Mouse (Mus musculus) right cerebral cortex, postnatal 25 days (tissue): ENCODE data around the gene Adgrl3.
"Not testable (repeated sequence)": the region's sequence is repeated elsewhere in the genome, so short reads cannot be mapped to it uniquely, and the experiment has no call there.

ENCODE experiments used
- DNase-seq: peaks from one replicate; pipeline ENCODE4 v3.0.0; 2022

The Adgrl3 gene

DNA sequence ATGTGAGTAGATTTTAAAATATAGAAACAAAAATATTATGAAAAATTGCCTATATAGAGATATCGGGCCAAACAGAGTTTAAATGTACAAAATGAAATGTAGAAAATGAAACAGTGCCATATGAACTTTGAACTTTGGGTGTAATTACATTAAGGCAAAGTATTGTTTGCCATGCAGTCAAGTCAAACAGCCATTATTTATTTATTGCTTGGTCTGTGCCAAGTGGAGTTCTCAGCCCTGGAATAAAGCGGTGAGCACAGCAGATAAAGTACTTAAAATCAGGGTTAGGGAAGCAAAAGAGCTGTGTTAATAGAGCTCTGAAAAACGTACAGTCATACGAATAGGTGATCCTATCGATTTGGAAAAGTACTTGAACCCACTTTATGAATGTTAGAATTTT lies 407.5 kb downstream of the Adgrl3 start:
- no peak for DNase-seq

DNA sequence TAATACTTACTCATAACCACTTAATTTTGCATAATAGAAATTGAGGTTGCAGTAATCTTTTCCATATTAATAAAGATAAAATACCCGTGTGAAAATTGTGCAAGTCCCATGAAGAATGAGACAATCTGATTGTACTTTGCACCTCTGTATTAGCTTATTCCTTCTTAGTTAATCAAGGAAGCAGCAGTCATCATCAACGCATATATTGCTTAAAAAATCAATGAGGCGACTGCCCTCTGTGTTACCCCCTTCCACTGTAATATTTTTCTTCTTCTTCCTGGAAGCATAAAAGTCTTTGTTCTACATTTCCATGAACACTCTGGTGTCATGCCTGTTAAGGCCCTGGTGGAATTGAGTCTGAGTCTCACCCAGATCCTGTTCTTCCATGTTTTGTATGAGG lies 416.4 kb downstream of the Adgrl3 start:
- DNase-seq, result no peak

DNA sequence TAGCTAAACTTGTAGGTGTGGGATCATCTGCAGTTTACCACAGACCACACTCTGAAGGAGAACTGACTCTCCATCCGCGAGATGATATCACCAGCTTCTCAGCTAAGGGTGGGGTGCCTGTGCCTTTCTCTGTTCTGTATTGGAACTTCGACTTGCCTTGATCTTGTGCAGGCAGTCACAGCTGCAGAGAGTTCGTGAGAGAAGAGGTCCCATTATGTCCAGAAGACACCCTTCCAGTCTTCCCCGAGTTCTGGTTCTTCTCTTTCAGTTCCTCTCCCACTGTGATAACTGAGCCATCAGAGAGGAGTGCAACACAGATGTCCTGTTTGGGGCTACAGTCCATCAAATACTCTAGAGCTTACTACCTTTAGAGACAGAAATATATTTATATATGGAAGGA lies 422.2 kb downstream of the Adgrl3 start:
- DNase-seq, result no peak

DNA sequence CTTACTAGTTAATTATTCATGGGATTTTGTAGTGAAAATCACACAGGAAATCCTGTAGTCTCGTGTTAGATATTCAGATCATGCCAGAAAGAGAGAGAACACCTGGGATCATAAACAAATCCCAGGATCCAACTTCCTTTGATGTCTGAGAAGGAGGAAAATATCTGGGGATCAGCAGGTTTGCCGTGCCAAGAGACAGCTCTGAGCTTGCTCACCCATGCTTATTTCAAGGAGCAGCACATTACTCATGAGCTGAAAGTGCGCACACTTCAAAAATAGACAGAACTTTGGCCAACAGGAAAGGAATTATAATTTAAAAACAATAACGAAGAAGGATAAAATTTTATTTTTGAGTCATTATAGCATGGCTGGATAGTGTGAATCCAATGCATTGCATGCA lies 446.0 kb downstream of the Adgrl3 start:
- peak; percentile 8 for DNase-seq

DNA sequence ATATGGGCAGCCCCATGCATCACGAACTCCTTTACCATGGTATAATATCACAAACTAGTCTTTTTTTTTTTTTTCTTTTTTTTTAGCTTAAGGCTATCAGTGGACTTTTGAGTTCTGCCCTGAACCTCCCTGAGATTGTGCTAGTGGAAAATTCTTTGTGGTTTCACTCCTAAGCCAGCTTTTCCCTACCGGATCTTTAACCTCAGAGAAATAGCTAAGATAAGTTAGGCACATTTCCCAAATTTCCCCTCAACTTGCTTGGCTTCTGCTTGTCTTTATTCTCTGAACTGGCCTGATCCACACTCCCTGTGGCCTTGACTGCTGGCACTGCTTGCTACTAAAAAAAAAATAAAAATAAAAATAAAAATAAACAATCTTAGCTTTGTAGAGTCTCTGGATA lies 454.7 kb downstream of the Adgrl3 start:
- no peak for DNase-seq

DNA sequence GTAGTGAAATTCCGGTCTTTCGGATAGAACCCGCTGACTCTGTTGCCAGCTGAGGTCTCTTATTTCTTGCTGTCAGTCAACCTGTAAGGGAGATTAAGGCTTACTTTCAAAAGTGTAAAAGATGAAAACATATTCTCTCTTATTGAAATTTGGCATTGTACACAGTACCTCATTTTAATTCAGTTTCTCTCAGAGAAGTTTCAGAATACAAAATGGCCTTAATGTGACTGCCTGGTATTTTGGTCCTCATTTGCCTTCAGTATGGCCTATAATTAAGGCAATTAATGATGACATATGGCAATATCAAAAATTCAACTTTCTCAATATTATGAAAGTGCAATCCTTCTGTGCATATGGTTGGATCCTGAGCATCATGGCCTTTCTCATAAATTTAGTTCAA lies 455.5 kb downstream of the Adgrl3 start:
- DNase-seq, result no peak

DNA sequence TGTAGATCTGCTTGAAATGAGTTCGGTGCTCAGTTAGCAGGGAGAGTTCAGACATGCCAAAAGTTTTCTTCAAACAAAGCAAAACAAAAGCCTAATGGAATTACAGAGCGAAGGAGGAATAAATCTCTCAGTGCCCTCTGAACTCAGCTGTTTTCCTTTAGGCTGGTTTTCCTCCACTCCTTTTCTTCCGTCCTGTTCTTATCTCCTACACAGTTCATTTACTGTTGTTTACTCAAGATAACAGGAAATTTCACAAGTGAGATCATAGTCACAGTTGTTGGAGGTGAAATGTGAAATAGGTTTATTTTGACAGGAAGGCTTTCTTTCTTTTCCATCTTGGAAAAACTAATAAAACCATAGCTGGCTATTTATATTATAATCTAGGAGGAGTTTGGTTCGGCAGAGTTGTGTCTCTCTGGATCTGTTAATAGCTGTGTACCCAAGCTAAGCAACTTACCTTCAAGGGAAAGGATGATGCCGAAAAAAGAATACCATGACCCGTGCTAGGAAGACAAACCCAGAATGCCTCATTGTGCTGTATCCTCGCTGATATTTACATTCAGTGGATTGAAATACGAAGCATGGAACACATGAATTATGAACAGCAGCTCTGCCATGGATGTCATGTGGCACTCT lies 456.2 kb downstream of the Adgrl3 start:
- no peak for DNase-seq

DNA sequence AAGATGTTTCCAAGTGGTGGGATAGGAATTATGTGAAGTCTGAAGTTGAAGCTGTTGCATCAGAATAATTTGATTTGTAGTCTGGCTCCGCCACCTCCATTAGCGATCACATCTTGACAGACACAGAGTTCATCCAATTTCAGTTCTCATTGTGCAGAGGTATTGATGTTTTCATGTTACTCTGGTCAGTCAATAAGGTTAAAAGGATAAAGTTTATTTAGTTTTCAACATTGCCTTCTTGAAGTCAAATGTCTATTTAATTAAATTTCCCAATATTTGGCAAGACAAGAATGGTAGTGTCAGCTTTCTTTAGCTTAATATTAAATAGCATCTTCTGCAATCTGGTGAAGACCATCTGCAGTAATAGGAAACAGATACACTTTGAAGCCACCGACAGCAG lies 461.0 kb downstream of the Adgrl3 start:
- DNase-seq, result no peak

DNA sequence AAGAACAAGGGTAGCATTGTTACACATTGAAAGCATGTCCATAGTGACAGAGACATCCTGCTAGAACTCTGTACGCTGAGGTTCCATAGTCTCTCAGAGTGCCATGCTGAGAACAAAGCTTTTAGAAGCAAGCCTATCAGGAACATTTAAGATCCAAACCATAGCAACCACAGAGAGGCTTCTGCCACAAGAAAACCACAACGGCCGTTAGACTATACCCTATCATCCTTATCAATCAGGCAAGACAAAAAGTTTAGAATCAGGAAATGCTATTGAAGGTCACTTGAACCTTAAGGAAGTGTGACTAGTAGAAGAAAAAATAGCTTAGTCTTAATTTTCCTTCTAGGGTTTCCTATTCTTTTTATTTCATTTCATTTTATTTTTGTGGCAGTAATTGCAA lies 464.0 kb downstream of the Adgrl3 start:
- DNase-seq, result no peak

DNA sequence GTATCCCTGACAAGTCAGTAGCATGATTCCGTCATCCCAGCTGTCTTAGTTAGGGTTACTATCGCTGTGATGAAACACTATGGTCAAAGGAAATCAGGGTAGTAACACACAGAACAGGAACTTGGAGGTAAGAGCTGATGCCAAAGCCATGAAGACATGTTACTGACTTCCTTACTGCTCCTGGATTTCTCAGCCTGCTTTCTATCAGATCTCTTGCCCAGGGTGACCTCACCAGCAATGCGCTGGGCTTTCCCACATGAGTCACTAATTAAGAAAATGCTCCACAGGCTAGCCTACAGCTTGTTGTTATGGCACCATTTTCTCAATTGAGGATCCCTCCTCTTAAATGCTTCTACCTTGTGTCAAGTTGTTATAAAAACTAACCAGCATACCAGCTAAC lies 481.1 kb downstream of the Adgrl3 start:
- DNase-seq, result no peak

DNA sequence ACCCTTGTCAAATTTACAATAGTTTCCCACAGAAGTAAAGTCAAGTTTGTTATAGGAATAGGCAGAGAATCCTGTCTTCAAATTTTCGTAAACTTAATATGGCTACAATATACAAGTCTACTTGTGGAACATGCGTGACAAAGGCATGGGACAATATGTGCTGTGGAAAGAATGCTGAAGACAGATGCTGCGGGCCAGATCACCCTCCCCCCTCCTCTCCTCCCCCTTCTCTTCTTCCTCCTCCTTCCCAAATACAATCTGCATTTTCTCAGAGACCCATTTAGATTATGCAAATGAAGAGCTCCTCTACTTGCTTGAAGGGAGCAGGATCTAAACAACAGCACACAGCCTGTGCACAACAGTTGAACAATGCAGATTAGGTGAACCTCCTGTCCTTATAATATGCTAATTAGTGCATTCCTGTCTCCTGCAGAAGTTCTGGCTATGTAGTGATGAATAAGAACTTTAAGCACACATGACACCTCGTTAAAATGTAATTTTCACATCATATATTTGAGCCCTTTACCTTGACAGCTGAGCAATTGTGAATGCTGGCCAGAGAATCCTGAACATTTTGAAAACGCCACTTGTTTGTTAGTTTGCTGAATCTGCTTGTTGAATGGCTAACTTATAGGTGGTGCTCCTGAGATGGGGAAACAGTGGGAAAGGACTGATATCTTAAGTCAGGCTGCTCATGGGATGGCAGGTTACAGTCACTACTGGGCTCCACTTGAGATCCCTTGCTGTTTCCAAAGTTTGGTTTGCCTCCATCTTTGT lies 499.0 kb downstream of the Adgrl3 start:
- DNase-seq, result no peak

DNA sequence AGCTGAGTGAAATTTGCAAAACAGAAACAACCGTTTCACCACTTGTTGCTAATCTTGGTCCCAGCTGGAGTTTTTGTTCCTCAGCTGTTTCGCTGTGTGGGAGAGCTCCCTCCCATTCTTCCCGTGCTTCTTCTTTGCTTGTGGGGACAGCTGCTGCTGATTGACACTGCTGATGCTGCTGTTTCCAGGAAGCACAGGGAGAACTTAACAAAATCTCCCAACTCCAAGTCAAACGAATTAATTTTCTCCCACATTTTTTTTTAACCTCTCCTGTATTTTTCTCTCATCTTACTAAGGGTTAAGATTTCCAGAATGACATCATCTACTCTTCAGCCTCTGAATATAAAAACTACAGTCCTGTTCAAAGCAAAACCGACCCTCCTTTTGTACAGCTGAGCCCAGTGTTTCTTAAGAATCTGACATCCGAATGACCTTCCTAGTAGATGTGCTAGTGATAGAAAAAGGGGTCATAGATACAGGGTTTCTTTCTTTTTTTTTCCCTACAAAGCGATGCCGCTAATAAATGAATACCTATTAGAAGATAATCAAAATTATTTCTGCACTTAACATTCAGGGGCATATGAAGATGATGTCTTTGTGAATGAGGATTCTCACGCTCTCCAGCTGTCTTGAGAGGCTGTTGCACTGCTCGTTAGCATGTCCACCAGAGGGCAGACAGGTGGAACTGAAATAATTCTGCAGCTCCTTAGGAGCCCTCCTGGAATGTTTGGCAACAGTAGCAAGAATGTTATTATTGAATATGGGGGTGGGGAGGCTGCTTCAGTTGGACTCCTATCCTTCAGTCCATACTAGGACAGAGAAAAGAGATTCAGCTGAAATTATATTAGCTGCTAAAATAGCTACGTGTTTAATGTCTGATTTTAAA lies 499.8 kb downstream of the Adgrl3 start:
- no peak for DNase-seq

DNA sequence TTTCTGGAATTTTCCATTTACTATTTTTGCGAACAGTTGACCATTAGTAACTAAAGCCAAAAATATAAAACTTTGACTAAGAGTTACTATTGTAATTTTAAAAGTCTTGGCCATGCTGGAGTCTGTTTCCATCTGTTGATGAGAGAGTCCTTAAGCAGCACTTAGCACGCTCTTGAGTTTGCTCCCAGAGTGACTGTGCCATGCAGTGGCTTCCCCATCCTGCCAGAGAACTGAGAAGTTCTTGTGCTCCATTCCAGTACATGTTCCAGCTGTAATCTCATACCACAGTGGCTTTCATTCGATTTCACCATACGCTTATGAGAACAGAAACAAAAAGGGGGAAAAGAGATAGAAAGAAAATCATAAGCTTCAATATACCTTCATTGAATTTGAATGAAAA lies 502.8 kb downstream of the Adgrl3 start:
- DNase-seq, result no peak

DNA sequence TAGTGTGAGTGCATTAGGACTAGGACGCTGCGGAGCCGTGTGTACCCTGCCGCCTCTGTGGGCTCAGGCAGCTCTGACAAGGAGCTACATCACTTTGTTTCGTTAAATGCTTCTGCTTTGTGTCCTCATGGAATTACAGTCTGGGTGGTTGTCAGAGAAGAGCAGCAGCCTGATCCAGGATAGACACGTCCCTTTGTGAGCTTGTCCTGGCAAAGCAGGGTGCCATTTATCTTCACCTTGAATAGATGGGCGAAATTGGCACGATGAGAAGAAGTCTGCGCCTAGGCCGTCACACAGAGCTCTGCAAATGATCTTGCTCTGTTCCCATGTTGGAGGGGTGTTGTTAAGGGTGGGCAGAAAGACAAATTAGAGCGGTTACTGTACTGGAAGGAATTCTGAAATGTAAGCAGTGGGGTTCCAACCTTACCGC lies 504.6 kb downstream of the Adgrl3 start:
- no peak for DNase-seq

DNA sequence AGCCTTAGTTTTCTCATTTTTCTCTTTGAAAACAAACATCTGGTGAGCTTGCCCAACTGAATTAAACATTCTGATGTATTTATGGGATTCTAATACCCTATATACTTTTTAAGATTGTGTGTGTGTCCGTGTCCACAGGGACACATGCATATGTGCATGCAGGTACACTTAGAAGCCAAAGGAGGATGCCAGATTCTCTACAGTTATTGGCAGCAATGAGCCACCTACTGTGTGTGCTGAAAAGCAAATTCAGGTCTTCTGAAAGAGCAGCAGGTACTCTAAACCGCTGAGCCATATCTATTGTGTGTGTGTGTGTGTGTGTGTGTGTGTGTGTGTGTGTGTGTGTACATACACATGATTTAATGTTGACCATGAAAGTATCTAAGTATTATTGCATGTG lies 505.4 kb downstream of the Adgrl3 start:
- DNase-seq, result no peak

DNA sequence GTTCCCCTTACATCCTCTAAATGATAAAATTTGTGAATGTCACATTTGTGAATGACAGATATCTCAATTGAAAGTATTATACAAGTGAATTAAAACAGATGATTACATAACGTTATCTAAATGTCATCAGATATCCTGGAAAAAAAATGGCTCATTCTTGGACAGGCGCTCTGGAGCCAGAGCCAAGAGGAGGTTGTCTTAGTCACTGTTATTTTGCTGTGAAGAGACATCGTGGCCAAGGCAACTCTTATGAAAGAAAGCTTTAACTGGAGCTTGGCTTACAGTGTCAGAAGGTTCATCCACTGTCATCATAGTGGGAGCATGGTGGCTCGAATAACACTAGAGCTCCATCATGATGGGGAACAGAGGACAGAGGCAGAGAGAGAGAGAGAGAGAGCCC lies 511.7 kb downstream of the Adgrl3 start:
- no peak for DNase-seq

DNA sequence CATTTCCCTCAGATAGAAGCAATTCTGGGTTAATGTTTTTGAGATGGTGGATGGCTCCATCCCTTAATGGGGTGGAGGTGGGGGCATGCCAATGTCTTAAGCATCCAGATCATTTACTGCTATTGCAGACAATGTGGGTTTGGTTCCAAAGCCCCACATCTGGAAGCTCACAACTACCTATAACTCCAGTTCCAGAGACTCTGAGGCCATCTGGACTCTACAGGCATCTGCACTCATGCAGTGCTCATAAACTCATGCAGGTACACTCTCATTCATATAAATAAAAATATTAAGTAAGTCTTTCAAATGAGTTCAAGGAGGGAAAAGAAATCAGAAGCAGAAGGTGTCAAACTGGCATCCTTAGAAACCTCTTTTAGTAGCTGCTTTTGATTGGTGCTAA lies 530.3 kb downstream of the Adgrl3 start:
- DNase-seq, result no peak

DNA sequence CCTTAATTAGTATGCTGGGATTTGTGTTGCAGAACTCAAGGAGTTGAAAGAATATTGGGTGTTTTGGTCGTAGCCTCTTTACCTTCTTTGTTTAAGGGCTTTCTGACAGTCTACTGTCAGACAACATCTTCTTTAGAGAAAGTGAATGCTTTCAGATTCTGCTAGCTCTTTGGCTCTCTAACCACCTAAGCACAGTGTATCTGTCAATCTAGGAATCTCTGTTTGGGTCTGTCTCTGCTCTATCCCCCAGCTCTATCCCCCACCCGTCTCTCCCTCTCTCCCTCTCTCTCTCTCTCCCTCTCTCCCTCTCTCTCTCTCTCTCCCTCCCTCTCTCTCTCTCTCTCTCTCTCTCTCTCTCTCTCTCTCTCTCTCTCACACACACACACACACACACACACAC lies 535.2 kb downstream of the Adgrl3 start:
- DNase-seq, result not testable (repeated sequence)

DNA sequence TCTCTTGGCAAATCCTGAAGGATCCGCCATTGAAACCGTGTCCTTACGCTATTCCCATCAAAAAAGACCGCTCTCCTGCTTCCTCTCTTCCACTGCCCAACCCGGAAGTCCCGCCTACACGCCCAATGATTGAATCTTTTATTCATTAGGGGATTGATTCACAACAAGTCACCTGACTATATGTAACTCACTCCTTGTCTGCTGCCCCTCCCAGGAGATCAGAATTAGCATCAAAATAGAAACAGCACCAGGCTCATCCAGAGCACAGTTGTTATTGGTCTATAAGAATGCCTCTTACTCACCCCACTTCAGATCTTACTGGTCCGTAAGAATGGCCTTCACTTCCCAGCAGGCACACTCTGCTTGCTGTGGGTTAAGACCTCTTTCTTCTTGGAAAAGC lies 536.1 kb downstream of the Adgrl3 start:
- DNase-seq, result no peak

DNA sequence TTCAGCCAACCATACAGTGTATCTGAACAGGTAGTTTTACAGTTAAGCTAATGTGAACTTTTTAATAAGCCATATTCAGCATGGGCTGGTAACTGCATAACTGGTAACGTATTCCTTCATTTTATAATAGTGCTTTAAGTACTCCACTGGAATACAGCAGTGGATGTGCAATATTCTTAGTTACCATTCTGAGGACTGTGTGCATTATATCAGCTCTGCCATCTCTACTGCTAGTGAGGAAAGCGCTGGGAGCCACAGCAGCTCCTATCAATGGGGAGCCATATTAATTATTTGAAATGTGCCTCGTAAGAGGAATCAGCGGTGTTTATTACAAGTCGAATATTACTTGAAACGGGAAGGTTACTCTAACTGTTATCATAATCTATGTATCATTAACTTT lies 539.0 kb downstream of the Adgrl3 start:
- no peak for DNase-seq

DNA sequence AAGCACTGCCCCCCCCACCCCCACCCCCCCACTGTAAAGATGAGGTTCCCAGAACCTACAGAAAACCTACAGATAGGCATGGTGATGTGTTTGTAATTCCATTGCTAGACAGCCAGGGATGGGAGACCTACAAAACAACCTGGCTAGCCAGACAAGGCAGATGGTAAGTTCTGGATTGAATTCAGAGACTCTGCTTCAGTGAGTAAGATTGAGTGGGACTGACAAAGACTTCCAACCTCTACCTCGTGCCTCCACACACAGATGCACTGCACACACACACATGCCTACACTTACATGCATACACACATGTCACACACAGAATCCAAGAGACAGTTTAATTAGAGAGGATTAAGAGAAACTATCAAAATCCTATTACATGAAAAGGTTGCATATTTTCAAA lies 544.4 kb downstream of the Adgrl3 start:
- no peak for DNase-seq

DNA sequence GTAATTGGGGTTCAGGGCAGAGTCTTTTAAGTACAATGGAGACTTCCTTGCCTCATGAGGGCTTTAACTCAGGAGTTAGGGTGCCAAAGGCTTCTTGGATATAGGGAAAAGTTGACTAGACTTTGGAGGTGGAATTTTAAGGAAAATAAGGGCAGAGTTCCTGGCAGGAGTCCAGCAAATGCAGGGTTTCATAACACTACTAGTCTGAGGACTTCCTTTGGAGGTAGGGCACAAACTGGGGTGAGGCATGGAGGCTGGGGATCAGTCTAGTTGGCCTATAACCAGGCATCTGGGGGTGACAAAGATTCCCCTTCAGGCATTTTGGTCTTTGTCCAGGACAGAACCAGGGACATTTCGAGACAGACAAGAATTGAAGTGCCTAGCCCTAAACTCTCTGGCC lies 546.6 kb downstream of the Adgrl3 start:
- no peak for DNase-seq

DNA sequence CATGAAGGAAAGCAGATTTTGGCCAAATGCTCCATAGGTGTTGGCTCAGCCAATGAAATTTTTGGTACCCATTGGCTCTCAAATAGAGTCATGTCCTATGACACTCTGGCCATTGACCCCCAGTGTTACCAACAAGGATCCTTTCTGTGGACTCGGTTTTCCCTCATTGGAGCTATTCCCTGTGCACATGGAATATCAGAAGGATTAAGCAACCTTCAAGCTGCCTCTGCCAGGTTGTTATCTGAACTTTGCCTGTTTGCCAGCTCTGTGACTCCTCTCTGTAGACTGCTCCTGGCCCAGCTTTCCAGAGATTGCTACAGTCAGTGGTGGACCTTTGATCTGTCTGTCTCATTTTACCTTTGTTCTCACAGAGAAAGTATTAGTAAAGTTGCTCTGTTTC lies 548.8 kb downstream of the Adgrl3 start:
- DNase-seq, result no peak

DNA sequence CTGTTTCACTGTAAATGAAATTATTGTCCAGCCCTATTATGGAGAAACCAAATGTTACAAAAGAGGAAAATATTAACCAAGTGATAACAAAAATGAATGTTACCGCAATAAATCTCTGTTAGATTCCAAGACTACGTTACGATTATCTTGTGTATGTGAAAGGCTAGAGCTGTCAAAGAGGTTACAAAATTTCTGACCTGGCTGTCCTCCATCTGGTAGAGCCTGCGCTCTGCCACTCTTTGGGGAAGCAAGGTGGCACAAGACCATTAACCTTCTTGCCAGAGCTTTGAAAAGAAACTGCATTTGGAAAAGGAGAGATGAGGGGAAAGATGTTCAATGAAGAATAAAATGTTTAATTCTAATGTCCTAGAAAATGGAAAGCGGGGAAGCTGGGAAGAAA lies 562.9 kb downstream of the Adgrl3 start:
- no peak for DNase-seq
